In genomic region chr1:195132070-195132469, GRCm38 (mm10) we compare ENCODE assay signal across 8 mouse cellular contexts. TPM values are rescaled to one million over a fixed set of nuclear protein-coding genes. Genes with fewer than 3 reads are reported as not detected.
DNase-seq lines count a peak whose midpoint lies in the region; ATAC-seq and TF ChIP-seq lines count a peak whose summit lies in the region.

No protein-coding gene starts in this region.

- no peaks in the 10 kb centered on the region for H3K27me3 ChIP-seq in liver, adult 2 months (ENCODE audit: control insufficient read depth, insufficient read depth, low read length)
- no peaks in the 10 kb centered on the region for H3K27me3 ChIP-seq in forebrain, embryonic 15.5 days
- no peaks in the 10 kb centered on the region for H3K27me3 ChIP-seq in midbrain, postnatal 0 days (ENCODE audit: insufficient read depth, low read length)

- H3K4me2 ChIP-seq in forebrain, embryonic 15.5 days (replicated peaks): peak overlapping the region; percentile 49
- peak overlapping the region; percentile 47 for H3K4me2 ChIP-seq in midbrain, postnatal 0 days (ENCODE audit: low read depth, low read length, poor library complexity, severe bottlenecking)

- ATAC-seq in forebrain, embryonic 15.5 days (replicated peaks): no peak
- no peak for ATAC-seq in midbrain, postnatal 0 days (ENCODE audit: low FRiP score)

- H3K4me3 ChIP-seq in liver, adult 2 months (ENCODE audit: insufficient read depth, low read depth, low read length): peak overlapping the region; percentile 75; the same call in 1 of the 2 replicates
- H3K4me3 ChIP-seq in forebrain, embryonic 15.5 days: peak overlapping the region; percentile 59; the same call in 1 of the 2 replicates
- H3K4me3 ChIP-seq in midbrain, postnatal 0 days (ENCODE audit: low read depth, low read length): peak overlapping the region; percentile 59; the same call in 1 of the 2 replicates

- peak; percentile 15 for DNase-seq in liver, adult 2 months (ENCODE audit: extremely low read depth, low read depth, low spot score)
- DNase-seq in liver: no peak
- peak; percentile 7 to 19 for DNase-seq in kidney, postnatal 36 days
- DNase-seq in midbrain, postnatal 0 days (ENCODE audit: low spot score): peak; percentile 1
- DNase-seq in cerebellum, adult 11-12 months: no peak
- no peak for DNase-seq in right cerebral cortex, postnatal 10 days (ENCODE audit: low spot score in 2 of 2)
- DNase-seq in frontal cortex, postnatal 10 days (ENCODE audit: low spot score in 2 of 2): no peak

- H3K27ac ChIP-seq in liver, adult 2 months (replicated peaks; ENCODE audit: insufficient read depth, low read depth, low read length): no peak overlapping the region
- H3K27ac ChIP-seq in forebrain, embryonic 15.5 days (replicated peaks): peak overlapping the region; percentile 90; the same call in 1 of the 2 replicates
- H3K27ac ChIP-seq in midbrain, postnatal 0 days (ENCODE audit: low read depth, low read length): peak overlapping the region; percentile 96; the same call in 1 of the 2 replicates

- 64% methylated on average over 3 of the region's 3 CpGs for WGBS in liver, adult 2 months
- 51% methylated on average over 3 of the region's 3 CpGs for WGBS in forebrain, embryonic 15.5 days
- 44% methylated on average over 3 of the region's 3 CpGs for WGBS in midbrain, postnatal 0 days

- H3K36me3 ChIP-seq in liver, adult 2 months (ENCODE audit: control insufficient read depth, insufficient read depth, low read length): peaks cover 18% of the 10 kb centered on the region
- H3K36me3 ChIP-seq in forebrain, embryonic 15.5 days: peaks cover 8% of the 10 kb centered on the region; the same call in 1 of the 2 replicates
- no peaks in the 10 kb centered on the region for H3K36me3 ChIP-seq in midbrain, postnatal 0 days (ENCODE audit: insufficient read depth, low read length)

- no peaks in the 10 kb centered on the region for H3K9me3 ChIP-seq in forebrain, embryonic 15.5 days
- no peaks in the 10 kb centered on the region for H3K9me3 ChIP-seq in midbrain, postnatal 0 days (ENCODE audit: low read length)

- no peaks in the 10 kb centered on the region for H3K79me2 ChIP-seq in liver, adult 2 months (ENCODE audit: control insufficient read depth, insufficient read depth, low read length)

- TF ChIP-seq POLR2A in liver, adult 2 months (IDR thresholded peaks at IDR 0.05; ENCODE audit: extremely low read depth, insufficient read depth, low read length): no peak

- no peak overlapping the region for H3K9ac ChIP-seq in liver, adult 2 months (ENCODE audit: low read depth, low read length)
- H3K9ac ChIP-seq in forebrain, embryonic 15.5 days (replicated peaks): no peak overlapping the region
- no peak overlapping the region for H3K9ac ChIP-seq in midbrain, postnatal 0 days (replicated peaks; ENCODE audit: low read length, poor library complexity, severe bottlenecking)

- no peak for TF ChIP-seq CTCF in liver, adult 2 months (IDR thresholded peaks at IDR 0.05; ENCODE audit: low read depth, low read length)
- no peak for TF ChIP-seq CTCF in midbrain, postnatal 0 days (IDR thresholded peaks at IDR 0.05)

- H3K4me1 ChIP-seq in liver, adult 2 months (ENCODE audit: control insufficient read depth, insufficient read depth, low read length): peaks cover 1% of the 10 kb centered on the region; the same call in 1 of the 2 replicates
- peaks cover 17% of the 10 kb centered on the region for H3K4me1 ChIP-seq in forebrain, embryonic 15.5 days
- H3K4me1 ChIP-seq in midbrain, postnatal 0 days (ENCODE audit: insufficient read depth, low read length): 0 out of 2 replicates have a peak, but pooled peaks cover 2% of the 10 kb centered on the region

RNA-seq across cellular contexts. Expression of gene Cr1l, which starts 0.7 kb away (rescaled TPM):
- 98.5 and 116 TPM in 2 replicates for total RNA-seq in liver, adult 2 months (2014; rRNA removed)
- 52.0 and 64.6 TPM in 2 replicates for polyA plus RNA-seq in liver, adult 2 months (2012; rRNA removed)
- polyA plus RNA-seq in forebrain, embryonic 15.5 days (2015; fragmentation: Nextera tagmentation; extraction: Ambion mirVana): 46.4 and 48.3 TPM in 2 replicates
- total RNA-seq in midbrain, postnatal 0 days (2014; rRNA removed): 59.7 and 60.3 TPM in 2 replicates
- polyA plus RNA-seq in midbrain, postnatal 0 days (2015; fragmentation: Nextera tagmentation; extraction: Ambion mirVana): 39.3 and 41.1 TPM in 2 replicates

RNA-seq across cellular contexts. Expression of gene Cd46, which starts 40.0 kb away (rescaled TPM):
- 1.0 and 1.1 TPM in 2 replicates for total RNA-seq in liver, adult 2 months (2014; rRNA removed)
- 0.14 and 0.20 TPM in 2 replicates for polyA plus RNA-seq in liver, adult 2 months (2012; rRNA removed)
- 1.2 and 1.3 TPM in 2 replicates for polyA plus RNA-seq in forebrain, embryonic 15.5 days (2015; fragmentation: Nextera tagmentation; extraction: Ambion mirVana)
- 3.4 and 5.3 TPM in 2 replicates for total RNA-seq in midbrain, postnatal 0 days (2014; rRNA removed)
- polyA plus RNA-seq in midbrain, postnatal 0 days (2015; fragmentation: Nextera tagmentation; extraction: Ambion mirVana): 1.0 and 1.2 TPM in 2 replicates

RNA-seq across cellular contexts. Expression of gene Cr2, which starts 44.4 kb away (rescaled TPM):
- total RNA-seq in liver, adult 2 months (2014; rRNA removed): 0.18 and 1.0 TPM in 2 replicates
- polyA plus RNA-seq in liver, adult 2 months (2012; rRNA removed): 0.04 TPM in 1 of 2 replicates, not detected in the other
- polyA plus RNA-seq in forebrain, embryonic 15.5 days (2015; fragmentation: Nextera tagmentation; extraction: Ambion mirVana): 0.46 and 0.56 TPM in 2 replicates
- 0.22 and 1.7 TPM in 2 replicates for total RNA-seq in midbrain, postnatal 0 days (2014; rRNA removed)
- polyA plus RNA-seq in midbrain, postnatal 0 days (2015; fragmentation: Nextera tagmentation; extraction: Ambion mirVana): 0.34 and 0.63 TPM in 2 replicates

Comparison
In these comparisons a context has a peak if more than half of its experiments do, and no peak if none do; other contexts are left out.
1. DNase-seq: peak in liver, adult 2 months (single experiment), kidney, postnatal 36 days (2 of 2) and midbrain, postnatal 0 days (single experiment); none in liver (single experiment), cerebellum, adult 11-12 months (single experiment), right cerebral cortex, postnatal 10 days (0 of 2) and frontal cortex, postnatal 10 days (0 of 2).
2. Peak in every context shown above with its lines, with median percentiles within 50 percentile points of each other: H3K4me3 ChIP-seq.